Mouse (Mus musculus) heart, embryonic 11.5 days (tissue): ENCODE results near the gene Gpr19. TPM values are rescaled to one million over a fixed set of nuclear protein-coding genes. Genes with fewer than 3 reads are reported as not detected.

Source experiments
- ATAC-seq: fragments of 200-750 bp; cut with Nextera tagmentation; replicated peaks from 2 replicates; pipeline ENCODE4 v1.8.0; 2017; ENCODE audit warnings: moderate library complexity; ENCODE audit not compliant: insufficient number of reproducible peaks, low FRiP score, low TSS enrichment
- H3K27ac ChIP-seq: fragments of 300-500 bp; sonication (generic); 2 replicates; pipeline ENCODE4 v1.5.1; 2014; ENCODE audit warnings: mild to moderate bottlenecking, low read depth, low read length
- H3K27me3 ChIP-seq: fragments of 300-500 bp; sonication (generic); 2 replicates; pipeline ENCODE4 v1.6.1; 2014; ENCODE audit warnings: mild to moderate bottlenecking, low read length, mixed read lengths; ENCODE audit not compliant: control insufficient read depth, insufficient read depth
- H3K36me3 ChIP-seq: fragments of 300-500 bp; sonication (generic); 2 replicates; pipeline ENCODE4 v1.6.1; 2014; ENCODE audit warnings: mild to moderate bottlenecking, low read length, moderate library complexity, mixed read lengths; ENCODE audit not compliant: control insufficient read depth, insufficient read depth
- H3K4me1 ChIP-seq: fragments of 300-500 bp; sonication (generic); 2 replicates; pipeline ENCODE4 v1.6.1; 2014; ENCODE audit warnings: low read length; ENCODE audit not compliant: control insufficient read depth, insufficient read depth
- H3K4me2 ChIP-seq: fragments of 300-500 bp; sonication (generic); 2 replicates; pipeline ENCODE4 v1.6.1; 2014; ENCODE audit warnings: mild to moderate bottlenecking, moderate library complexity
- H3K4me3 ChIP-seq: fragments of 300-500 bp; sonication (generic); 2 replicates; pipeline ENCODE4 v1.5.1; 2014; ENCODE audit warnings: low read depth, low read length
- H3K9ac ChIP-seq: fragments of 300-500 bp; sonication (generic); 2 replicates; pipeline ENCODE4 v1.6.1; 2014; ENCODE audit warnings: mild to moderate bottlenecking, low read depth, low read length, moderate library complexity
- H3K9me3 ChIP-seq: fragments of 300-500 bp; sonication (generic); replicated peaks from 2 replicates; pipeline ENCODE4 v1.6.1; 2016; ENCODE audit warnings: low read length; ENCODE audit not compliant: control insufficient read depth
- WGBS: fragments of 180-500 bp; shearing (Covaris S2); extraction: QIAGEN DNeasy Blood & Tissue Kit; methylation state at CpG from one replicate; pipeline ENCODE4 v1.1.7; 2014; ENCODE audit not compliant: insufficient replicate concordance; 5-methylcytosine and 5-hydroxymethylcytosine counted together
- polyA plus RNA-seq: library from polyadenylated mRNA; unstranded; fragments of >200 nt; fragmentation: Nextera tagmentation; extraction: Ambion mirVana; gene quantifications from 2 replicates; pipeline ENCODE4 v1.2.1, GENCODE M21; 2014

Gene Gpr19
- polyA plus RNA-seq, 1 experiment from 2014 or later, result 12.0 TPM

DNA sequence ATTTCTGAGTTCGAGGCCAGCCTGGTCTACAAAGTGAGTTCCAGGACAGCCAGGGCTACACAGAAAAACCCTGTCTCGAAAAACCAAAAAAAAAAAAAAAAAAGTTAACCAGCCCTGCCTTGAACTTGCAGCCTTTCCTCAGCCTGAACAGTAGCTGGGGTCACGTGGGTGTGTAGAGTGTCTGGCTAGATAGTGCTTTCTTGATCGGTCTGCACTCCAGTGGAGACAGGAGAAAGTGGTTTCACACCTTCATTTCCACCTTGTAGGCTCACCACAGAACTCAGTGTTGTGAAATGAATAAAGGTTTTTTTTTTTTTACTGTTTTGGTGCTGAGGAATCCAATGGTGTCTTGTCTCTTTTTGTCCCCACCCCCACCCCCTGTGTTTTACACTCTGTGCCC lies 5.0 kb upstream of the Gpr19 start:
- no peaks in the 10 kb centered on the region for H3K27me3 ChIP-seq
- H3K27ac ChIP-seq, result no peak overlapping the region
- 70% methylated on average over 4 of the region's 4 CpGs for WGBS
- no peak overlapping the region for H3K4me3 ChIP-seq
- no peak for ATAC-seq
- no peaks in the 10 kb centered on the region for H3K36me3 ChIP-seq
- no peaks in the 10 kb centered on the region for H3K9me3 ChIP-seq
- no peak overlapping the region for H3K9ac ChIP-seq
- no peaks in the 10 kb centered on the region; the same call in 1 of the 2 replicates for H3K4me1 ChIP-seq
- H3K4me2 ChIP-seq, result no peak overlapping the region

- peak overlapping the region; percentile 100 for H3K27ac ChIP-seq
- peak; percentile 95 for ATAC-seq
- peak overlapping the region; percentile 97 for H3K9ac ChIP-seq
- H3K9me3 ChIP-seq, result no peaks in the 10 kb centered on the region
- peak overlapping the region; percentile 70 for H3K4me3 ChIP-seq
- peak overlapping the region; percentile 82 for H3K4me2 ChIP-seq
- H3K27me3 ChIP-seq, result no peaks in the 10 kb centered on the region
- no peaks in the 10 kb centered on the region for H3K36me3 ChIP-seq
- peaks cover 7% of the 10 kb centered on the region; the same call in 1 of the 2 replicates for H3K4me1 ChIP-seq
- 1% methylated on average over 38 of the region's 38 CpGs for WGBS
Observed at GRCm38 (mm10) chr6:134897443-134898094, 809 bp downstream of the Gpr19 start.

DNA sequence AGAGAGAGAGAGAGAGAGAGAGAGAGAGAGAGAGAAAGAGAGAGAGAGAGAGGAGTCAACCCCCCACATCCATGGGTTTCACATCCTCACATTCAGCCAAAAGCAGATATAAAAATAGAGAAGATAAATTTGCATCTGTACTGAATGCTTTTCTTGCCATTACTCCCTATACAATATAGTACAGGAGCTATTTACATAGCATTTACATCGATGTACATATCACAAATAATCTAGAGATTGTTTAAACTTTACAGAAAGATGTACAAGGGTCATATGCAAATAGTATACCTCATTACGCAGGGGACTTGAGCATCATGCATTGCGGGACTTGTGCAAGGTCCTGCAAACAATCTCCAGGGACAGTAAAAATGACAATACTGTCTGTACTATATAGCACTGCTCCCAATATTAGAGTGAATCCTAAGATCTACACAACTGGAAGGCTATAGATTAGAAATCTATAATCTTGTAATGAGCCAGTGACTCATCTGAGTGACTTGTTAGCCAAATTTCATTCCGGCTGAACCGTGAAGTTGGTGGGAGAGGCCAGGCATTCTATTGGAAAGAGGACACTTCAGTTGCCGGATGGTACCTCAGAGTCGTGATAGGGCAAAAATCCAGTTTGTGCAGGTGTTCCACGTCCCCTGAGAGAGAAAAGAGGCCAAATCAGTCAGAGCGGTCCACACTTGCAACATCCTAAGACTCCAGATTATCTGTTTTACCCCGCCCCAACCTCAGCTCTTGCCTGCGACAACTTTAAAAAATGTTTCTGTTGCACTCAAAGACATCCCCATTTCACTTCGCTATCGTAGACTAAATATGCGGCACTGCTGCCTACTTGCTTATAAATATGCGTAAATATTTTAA lies 1.6 kb downstream of the Gpr19 start:
- Histone ChIP-seq H3K27ac (peak overlapping the region; percentile 100; the same call in 1 of the 2 replicates), H3K9ac (peak overlapping the region; percentile 97), H3K27me3 (no peaks in the 10 kb centered on the region), H3K4me3 (peak overlapping the region; percentile 70), H3K4me2 (peak overlapping the region; percentile 82), H3K9me3 (no peaks in the 10 kb centered on the region), H3K4me1 (peaks cover 7% of the 10 kb centered on the region; the same call in 1 of the 2 replicates), H3K36me3 (no peaks in the 10 kb centered on the region)
- no peak for ATAC-seq
- WGBS, result 54% methylated on average over 15 of the region's 15 CpGs

- Histone ChIP-seq H3K27me3 (no peaks in the 10 kb centered on the region), H3K9me3 (no peaks in the 10 kb centered on the region), H3K9ac (no peak overlapping the region), H3K27ac (no peak overlapping the region), H3K36me3 (no peaks in the 10 kb centered on the region), H3K4me2 (no peak overlapping the region), H3K4me3 (no peak overlapping the region), H3K4me1 (peaks cover 11% of the 10 kb centered on the region)
- WGBS, result 70% methylated on average over 7 of the region's 7 CpGs
- ATAC-seq, result no peak
Observed at GRCm38 (mm10) chr6:134890436-134890835, 7.9 kb downstream of the Gpr19 start.

GRCm38 (mm10) chr6:134889763-134890162 lies 8.6 kb downstream of the Gpr19 start:
- peaks cover 11% of the 10 kb centered on the region for H3K4me1 ChIP-seq
- no peak for ATAC-seq
- H3K27me3 ChIP-seq, result no peaks in the 10 kb centered on the region
- no peak overlapping the region for H3K4me2 ChIP-seq
- H3K27ac ChIP-seq, result no peak overlapping the region
- 72% methylated on average over 1 of the region's 1 CpGs for WGBS
- no peaks in the 10 kb centered on the region for H3K9me3 ChIP-seq
- H3K36me3 ChIP-seq, result no peaks in the 10 kb centered on the region
- H3K4me3 ChIP-seq, result no peak overlapping the region
- H3K9ac ChIP-seq, result no peak overlapping the region

DNA sequence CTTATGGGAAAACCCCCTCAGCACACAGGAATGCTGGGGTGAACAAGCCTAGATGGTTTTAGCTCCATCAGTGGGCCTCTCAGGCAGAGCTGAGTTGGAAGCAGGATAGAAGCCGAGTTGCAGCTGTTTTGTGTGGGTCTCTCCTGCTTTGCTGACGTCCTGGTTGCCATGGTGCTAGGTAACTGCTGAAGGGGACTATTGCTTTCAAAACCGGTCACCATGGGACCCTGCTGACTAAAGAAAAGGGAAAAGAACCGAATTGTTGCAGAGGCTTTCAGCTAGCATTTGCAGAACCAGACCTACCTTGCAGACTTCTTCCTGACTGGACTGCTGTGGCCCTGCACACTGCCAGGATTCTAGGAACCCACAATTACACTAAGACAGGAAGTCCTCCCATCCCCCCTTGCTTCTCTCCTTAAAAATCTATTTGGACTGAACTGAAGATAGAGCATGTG lies 9.8 kb downstream of the Gpr19 start:
- ATAC-seq, result no peak
- Histone ChIP-seq H3K27ac (no peak overlapping the region), H3K4me3 (no peak overlapping the region), H3K36me3 (no peaks in the 10 kb centered on the region), H3K4me2 (no peak overlapping the region), H3K4me1 (peaks cover 11% of the 10 kb centered on the region), H3K27me3 (no peaks in the 10 kb centered on the region), H3K9ac (no peak overlapping the region), H3K9me3 (no peaks in the 10 kb centered on the region)
- WGBS, result 8% methylated on average over 4 of the region's 4 CpGs

- Histone ChIP-seq H3K9me3 (no peaks in the 10 kb centered on the region), H3K4me3 (peak overlapping the region; percentile 12), H3K27me3 (no peaks in the 10 kb centered on the region), H3K4me2 (peak overlapping the region; percentile 54), H3K36me3 (no peaks in the 10 kb centered on the region), H3K4me1 (peaks cover 11% of the 10 kb centered on the region), H3K9ac (no peak overlapping the region), H3K27ac (no peak overlapping the region)
- ATAC-seq, result no peak
- WGBS, result under 1% methylated on average over 10 of the region's 10 CpGs
Observed at GRCm38 (mm10) chr6:134887711-134888449, 10.5 kb downstream of the Gpr19 start.

- H3K27me3 ChIP-seq, result no peaks in the 10 kb centered on the region
- H3K9ac ChIP-seq, result no peak overlapping the region
- H3K9me3 ChIP-seq, result no peaks in the 10 kb centered on the region
- no peaks in the 10 kb centered on the region for H3K36me3 ChIP-seq
- WGBS, result 46% methylated on average over 5 of the region's 5 CpGs
- H3K4me3 ChIP-seq, result no peak overlapping the region; the same call in 1 of the 2 replicates
- H3K27ac ChIP-seq, result no peak overlapping the region
- ATAC-seq, result no peak
- peaks cover 11% of the 10 kb centered on the region for H3K4me1 ChIP-seq
- peak overlapping the region; percentile 54 for H3K4me2 ChIP-seq
Observed at GRCm38 (mm10) chr6:134887008-134887407, 11.4 kb downstream of the Gpr19 start.
